Mouse (Mus musculus) liver, postnatal 0 days (tissue): ENCODE measurements around the gene Myo15b. TPM values are rescaled to one million over a fixed set of nuclear protein-coding genes. Genes with fewer than 3 reads are reported as not detected.
A peak's percentile ranks its signal among the peaks of the same experiment; 100 is the strongest.
"Not testable (repeated sequence)": the region's sequence is repeated elsewhere in the genome, so short reads cannot be mapped to it uniquely, and the experiment has no call there.

Experiments used
- ATAC-seq: fragments of 200-750 bp; cut with Nextera tagmentation; 2 replicates; pipeline ENCODE4 v1.8.0; 2017; ENCODE audit warnings: mild to moderate bottlenecking, moderate library complexity
- DNase-seq: peaks from one replicate; pipeline ENCODE4 v3.0.0-alpha.2; 2016
- H3K27ac ChIP-seq: fragments of 300-500 bp; sonication (generic); 2 replicates; pipeline ENCODE4 v1.5.1; 2014; ENCODE audit warnings: antibody characterized with exemption, moderate library complexity, mild to moderate bottlenecking, low read depth
- H3K27me3 ChIP-seq: fragments of 300-500 bp; sonication (generic); 2 replicates; pipeline ENCODE4 v1.6.1; 2014; ENCODE audit warnings: low read length, control low read depth, mixed read lengths; ENCODE audit not compliant: insufficient read depth
- H3K36me3 ChIP-seq: fragments of 300-500 bp; sonication (generic); replicated peaks from 2 replicates; pipeline ENCODE4 v1.6.1; 2014; ENCODE audit warnings: mild to moderate bottlenecking, control low read depth, low read length, moderate library complexity, mixed read lengths; ENCODE audit not compliant: insufficient read depth
- H3K4me1 ChIP-seq: fragments of 300-500 bp; sonication (generic); 2 replicates; pipeline ENCODE4 v1.6.1; 2014; ENCODE audit warnings: antibody characterized with exemption, mild to moderate bottlenecking, control low read depth; ENCODE audit not compliant: insufficient read depth
- H3K4me2 ChIP-seq: fragments of 300-500 bp; sonication (generic); 2 replicates; pipeline ENCODE4 v1.6.1; 2014; ENCODE audit warnings: low read depth, mild to moderate bottlenecking, low read length, moderate library complexity, mixed read lengths
- H3K4me3 ChIP-seq: fragments of 300-500 bp; sonication (generic); 2 replicates; pipeline ENCODE4 v1.5.1; 2014; ENCODE audit warnings: low read depth, low read length
- H3K9ac ChIP-seq: fragments of 300-500 bp; sonication (generic); replicated peaks from 2 replicates; pipeline ENCODE4 v1.6.1; 2014; ENCODE audit warnings: mild to moderate bottlenecking, moderate library complexity
- H3K9me3 ChIP-seq: fragments of 300-500 bp; sonication (generic); 2 replicates; pipeline ENCODE4 v1.6.1; 2016; ENCODE audit warnings: mild to moderate bottlenecking, control low read depth, low read length, mixed read lengths
- CTCF ChIP-seq: sonication (generic); IDR thresholded peaks from 2 replicates; pipeline ENCODE4 v1.5.1; 2016; ENCODE audit warnings: antibody characterized with exemption, low read depth
- EP300 ChIP-seq: IDR thresholded peaks from 2 replicates; pipeline ENCODE4 v1.6.1; 2016; ENCODE audit warnings: antibody characterized with exemption, low read depth, mild to moderate bottlenecking
- whole genome bisulfite sequencing: fragments of 180-500 bp; shearing (Covaris S2); extraction: QIAGEN DNeasy Blood & Tissue Kit; methylation state at CpG from one replicate; pipeline ENCODE4 v1.1.7; 2014; ENCODE audit not compliant: insufficient replicate concordance; 5-methylcytosine and 5-hydroxymethylcytosine counted together
- polyA plus RNA-seq: library from polyadenylated mRNA; unstranded; fragments of >200 nt; fragmentation: Nextera tagmentation; extraction: Ambion mirVana; gene quantifications from 2 replicates; pipeline ENCODE4 v1.2.1, GENCODE M21; 2015

Gene Myo15b
- polyA plus RNA-seq, 1 experiment from 2014 or later = 2.4 TPM

DNA sequence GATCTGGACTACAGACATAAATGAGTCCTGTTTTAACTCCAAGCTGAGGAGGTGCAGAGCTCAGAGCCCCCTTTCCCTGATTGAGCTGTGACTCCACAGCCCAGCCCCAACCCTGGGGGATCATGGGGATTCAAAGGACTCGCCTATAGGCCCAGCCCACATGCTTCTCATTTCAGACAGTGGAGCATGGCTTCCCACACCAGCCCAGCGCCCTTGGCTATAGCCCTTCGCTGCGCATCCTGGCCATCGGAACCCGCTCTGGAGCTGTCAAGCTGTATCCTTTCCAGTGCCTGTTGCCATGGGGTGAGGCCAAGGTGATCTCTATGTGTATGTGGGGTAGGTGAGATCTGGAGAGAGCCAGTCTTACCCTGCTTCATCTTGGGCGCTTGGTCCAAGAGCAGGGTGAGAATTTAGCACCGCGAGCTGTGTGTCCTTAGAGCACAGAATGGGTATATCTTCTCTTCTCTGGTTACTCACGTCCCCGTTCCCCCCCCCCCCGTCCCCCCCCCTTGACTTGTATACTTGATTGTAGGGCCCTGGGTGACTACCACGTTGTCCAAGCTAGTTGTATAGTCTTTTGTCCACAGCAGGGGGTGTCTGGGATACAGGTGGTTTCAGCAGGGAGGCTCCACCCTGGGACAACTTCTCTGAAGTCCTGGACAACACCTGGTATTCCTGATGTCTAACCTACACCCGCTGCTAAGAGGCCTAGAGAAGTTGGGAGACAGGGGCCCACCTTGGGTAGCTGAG lies 14.9 kb upstream of the Myo15b start:
- Histone ChIP-seq H3K9me3 (no peaks in the 10 kb centered on the region; the same call in 1 of the 2 replicates), H3K4me2 (no peak overlapping the region), H3K4me1 (peaks cover 32% of the 10 kb centered on the region), H3K36me3 (peaks cover 27% of the 10 kb centered on the region), H3K9ac (no peak overlapping the region), H3K27ac (peak overlapping the region; percentile 76; the same call in 1 of the 2 replicates), H3K4me3 (no peak overlapping the region), H3K27me3 (no peaks in the 10 kb centered on the region)
- TF ChIP-seq CTCF (no peak), EP300 (no peak)
- no peak for DNase-seq
- WGBS = 76% methylated on average over 13 of the region's 14 CpGs
- ATAC-seq = no peak; the same call in 1 of the 2 replicates

- ATAC-seq = peak; percentile 73
- Histone ChIP-seq H3K36me3 (peaks cover 30% of the 10 kb centered on the region), H3K4me1 (peaks cover 29% of the 10 kb centered on the region), H3K9ac (no peak overlapping the region), H3K27ac (peak overlapping the region; percentile 76; the same call in 1 of the 2 replicates), H3K27me3 (no peaks in the 10 kb centered on the region), H3K9me3 (no peaks in the 10 kb centered on the region; the same call in 1 of the 2 replicates), H3K4me3 (no peak overlapping the region), H3K4me2 (no peak overlapping the region)
- peak; percentile 55 for DNase-seq
- WGBS = 68% methylated on average over 5 of the region's 5 CpGs
- TF ChIP-seq EP300 (no peak), CTCF (no peak)
Observed at GRCm38 (mm10) chr11:115843891-115844239, 14.3 kb upstream of the Myo15b start.

DNA sequence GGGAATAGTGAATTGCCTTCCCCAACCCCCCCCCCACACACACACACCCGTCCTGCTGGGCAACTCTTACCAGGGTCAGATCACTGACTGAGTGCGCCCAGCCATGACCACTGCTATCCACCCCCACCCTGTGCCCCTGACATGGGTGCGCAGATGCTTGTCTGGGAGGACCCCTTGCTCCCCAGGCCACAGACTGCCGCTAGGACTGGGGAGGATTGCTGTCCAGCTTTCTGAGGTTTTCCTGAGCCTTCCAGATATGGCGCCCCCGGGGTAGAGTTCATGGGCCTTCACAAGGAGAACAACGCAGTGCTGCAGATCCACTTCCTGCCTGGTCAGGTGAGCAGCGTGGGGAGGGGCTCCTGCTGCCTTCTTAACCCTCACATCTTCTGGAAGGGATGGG lies 14.0 kb upstream of the Myo15b start:
- Histone ChIP-seq H3K4me2 (no peak overlapping the region), H3K27me3 (no peaks in the 10 kb centered on the region), H3K9me3 (no peaks in the 10 kb centered on the region; the same call in 1 of the 2 replicates), H3K4me1 (peaks cover 26% of the 10 kb centered on the region), H3K27ac (0 out of 2 replicates have a peak overlapping the region, but pooled peaks have one; percentile 16), H3K9ac (no peak overlapping the region), H3K4me3 (no peak overlapping the region), H3K36me3 (peaks cover 30% of the 10 kb centered on the region)
- 72% methylated on average over 8 of the region's 8 CpGs for WGBS
- ATAC-seq (no peak), DNase-seq (no peak)
- TF ChIP-seq EP300 (no peak), CTCF (no peak)

DNA sequence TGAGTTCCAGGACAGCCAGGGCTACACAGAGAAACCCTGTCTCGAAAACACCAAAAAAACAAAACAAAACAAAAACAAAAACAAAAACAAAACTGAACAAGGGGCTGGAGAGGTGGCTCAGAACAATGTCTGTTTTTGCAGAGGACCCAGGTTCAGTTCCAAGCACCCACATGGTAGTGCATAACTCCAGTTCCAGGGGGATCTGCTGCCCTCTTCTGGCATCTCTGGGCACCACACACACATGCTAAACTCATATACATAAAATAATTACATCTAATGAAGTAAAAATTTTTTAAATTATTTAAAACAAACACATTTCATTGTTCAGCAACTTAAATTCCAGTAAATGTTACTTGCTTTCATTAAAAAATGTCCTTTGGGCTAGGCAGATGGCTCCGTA lies 12.4 kb upstream of the Myo15b start:
- Histone ChIP-seq H3K4me3 (no peak overlapping the region), H3K27ac (no peak overlapping the region), H3K9ac (no peak overlapping the region), H3K4me1 (peaks cover 26% of the 10 kb centered on the region), H3K36me3 (peaks cover 40% of the 10 kb centered on the region), H3K9me3 (no peaks in the 10 kb centered on the region; the same call in 1 of the 2 replicates), H3K27me3 (no peaks in the 10 kb centered on the region), H3K4me2 (no peak overlapping the region)
- ATAC-seq (no peak), DNase-seq (no peak)
- TF ChIP-seq EP300 (no peak), CTCF (peak; percentile 21; the same call in 1 of the 2 replicates)
- WGBS = 89% methylated on average over 2 of the region's 2 CpGs

- no peak for ATAC-seq
- H3K4me3 ChIP-seq = no peak overlapping the region
- no peak overlapping the region for H3K9ac ChIP-seq
- H3K4me1 ChIP-seq = peaks cover 13% of the 10 kb centered on the region
- H3K27ac ChIP-seq = no peak overlapping the region
- no peaks in the 10 kb centered on the region for H3K9me3 ChIP-seq
- TF ChIP-seq CTCF (no peak), EP300 (no peak)
- DNase-seq = no peak
- H3K27me3 ChIP-seq = peaks cover 23% of the 10 kb centered on the region
- H3K36me3 ChIP-seq = peaks cover 39% of the 10 kb centered on the region
- 89% methylated on average over 6 of the region's 6 CpGs for WGBS
- H3K4me2 ChIP-seq = no peak overlapping the region
Observed at GRCm38 (mm10) chr11:115854674-115855073, 3.5 kb upstream of the Myo15b start.

DNA sequence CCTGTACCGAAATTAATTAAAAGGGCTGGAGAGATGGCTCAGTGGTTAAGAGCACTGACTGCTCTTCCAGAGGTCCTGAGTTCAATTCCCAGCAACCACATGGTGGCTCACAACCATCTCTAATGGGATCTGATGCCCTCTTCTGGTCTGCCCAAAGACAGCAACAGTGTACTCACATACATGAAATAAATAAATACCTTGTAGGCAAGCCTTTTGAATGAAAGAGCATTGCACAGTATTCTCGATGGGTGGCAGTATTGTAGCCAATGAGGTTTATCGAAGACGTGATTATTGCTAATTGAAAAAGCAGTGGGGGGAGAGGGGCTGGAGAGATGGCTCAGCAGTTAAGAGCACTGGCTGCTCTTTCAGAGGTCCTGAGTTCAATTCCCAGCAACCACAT lies 1.1 kb upstream of the Myo15b start:
- not testable (repeated sequence) for H3K4me2 ChIP-seq, H3K9me3 ChIP-seq, H3K27ac ChIP-seq, ATAC-seq, H3K4me3 ChIP-seq, DNase-seq, H3K9ac ChIP-seq
- peaks cover 13% of the 10 kb centered on the region for H3K4me1 ChIP-seq
- 90% methylated on average over 4 of the region's 4 CpGs for WGBS
- H3K27me3 ChIP-seq = peaks cover 35% of the 10 kb centered on the region
- H3K36me3 ChIP-seq = peaks cover 18% of the 10 kb centered on the region
